ENCODE assay signal across 13 mouse cellular contexts in the genomic region with DNA sequence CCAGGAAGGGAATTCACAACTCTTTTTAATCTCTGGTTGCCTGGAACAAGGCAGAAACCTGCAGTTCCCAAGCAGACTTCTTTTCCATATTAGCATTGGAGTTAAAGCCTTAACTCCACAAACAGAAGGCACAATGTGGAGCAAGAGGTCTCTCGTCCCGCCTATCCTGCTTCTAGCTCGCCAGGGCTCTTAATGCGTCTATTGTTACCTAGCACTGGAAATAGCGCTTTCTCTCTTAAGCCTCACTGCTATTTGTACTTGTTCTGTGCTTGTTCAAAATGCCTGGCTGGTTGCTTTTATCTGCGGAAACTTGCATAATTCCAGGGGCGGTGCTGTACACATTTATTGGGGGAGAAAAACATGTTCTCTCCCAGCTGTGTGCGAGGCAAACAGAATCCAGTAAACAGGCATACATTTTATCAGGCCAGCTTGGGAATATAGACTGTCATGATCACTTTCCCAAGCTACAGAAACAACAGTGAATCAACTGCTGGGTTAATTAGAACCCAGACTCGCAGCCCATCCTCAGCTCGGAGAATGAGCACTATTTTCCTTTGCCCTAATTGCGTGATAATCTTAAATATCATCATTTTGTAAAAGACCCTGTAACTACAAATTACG. TPM values are rescaled to one million over a fixed set of nuclear protein-coding genes. Genes with fewer than 3 reads are reported as not detected.
DNase-seq lines count a peak whose midpoint lies in the region; ATAC-seq and TF ChIP-seq lines count a peak whose summit lies in the region.
"Had no signal": no experiment of that assay in that cellular context is flagged by ENCODE, and none has a peak within 500 bp of the region (broad histone marks: within the 10 kb centered on the region; RNA-seq: fewer than 3 reads in every experiment).

No protein-coding gene starts in this region.

- no peak for TF ChIP-seq CTCF in stomach, postnatal 0 days (IDR thresholded peaks at IDR 0.05; ENCODE audit: low read depth)
- TF ChIP-seq CTCF in hindbrain, postnatal 0 days (IDR thresholded peaks at IDR 0.05; ENCODE audit: low read depth): no peak

- H3K9ac ChIP-seq in stomach, embryonic 16.5 days (ENCODE audit: low read length): no peak overlapping the region
- H3K9ac ChIP-seq in stomach, postnatal 0 days (ENCODE audit: low read length): no peak overlapping the region
- H3K9ac ChIP-seq in hindbrain, postnatal 0 days (replicated peaks; ENCODE audit: low read length): no peak overlapping the region
- H3K9ac ChIP-seq: limb, embryonic 12.5 days had no signal

- H3K4me1 ChIP-seq in stomach, embryonic 16.5 days (ENCODE audit: control insufficient read depth, insufficient read depth, low read length): 0 out of 2 replicates have a peak, but pooled peaks cover 3% of the 10 kb centered on the region
- H3K4me1 ChIP-seq in stomach, postnatal 0 days (replicated peaks; ENCODE audit: control insufficient read depth, insufficient read depth): no peaks in the 10 kb centered on the region
- H3K4me1 ChIP-seq in hindbrain, postnatal 0 days (ENCODE audit: insufficient read depth, low read length): no peaks in the 10 kb centered on the region
- H3K4me1 ChIP-seq: limb, embryonic 12.5 days had no signal

- H3K9me3 ChIP-seq in stomach, embryonic 16.5 days (replicated peaks; ENCODE audit: control insufficient read depth, low read length): no peaks in the 10 kb centered on the region
- no peaks in the 10 kb centered on the region for H3K9me3 ChIP-seq in stomach, postnatal 0 days (ENCODE audit: control insufficient read depth, low read length)
- H3K9me3 ChIP-seq in hindbrain, postnatal 0 days (ENCODE audit: low read length): no peaks in the 10 kb centered on the region
- H3K9me3 ChIP-seq: G1E; limb, embryonic 12.5 days had no signal

- H3K36me3 ChIP-seq in stomach, embryonic 16.5 days (ENCODE audit: control insufficient read depth, insufficient read depth, low read length): no peaks in the 10 kb centered on the region
- H3K36me3 ChIP-seq in stomach, postnatal 0 days (ENCODE audit: control insufficient read depth, insufficient read depth, low read length): no peaks in the 10 kb centered on the region
- no peaks in the 10 kb centered on the region for H3K36me3 ChIP-seq in hindbrain, postnatal 0 days (ENCODE audit: insufficient read depth, low read length)
- H3K36me3 ChIP-seq: G1E; limb, embryonic 12.5 days had no signal

- no peak for TF ChIP-seq EP300 in stomach, postnatal 0 days (optimal IDR thresholded peaks at IDR 0.05)

- ATAC-seq in stomach, embryonic 16.5 days (ENCODE audit: insufficient read depth, low FRiP score): no peak
- ATAC-seq in stomach, postnatal 0 days (ENCODE audit: low FRiP score, low TSS enrichment): no peak
- no peak for ATAC-seq in hindbrain, postnatal 0 days

- H3K4me2 ChIP-seq in stomach, embryonic 16.5 days (ENCODE audit: low read depth, low read length): no peak overlapping the region
- no peak overlapping the region for H3K4me2 ChIP-seq in stomach, postnatal 0 days (replicated peaks; ENCODE audit: low read depth)
- peak overlapping the region; percentile 25; the same call in 1 of the 2 replicates for H3K4me2 ChIP-seq in hindbrain, postnatal 0 days (ENCODE audit: low read depth, low read length)
- H3K4me2 ChIP-seq: limb, embryonic 12.5 days had no signal

- H3K4me3 ChIP-seq in stomach, embryonic 16.5 days (replicated peaks; ENCODE audit: low read length): no peak overlapping the region
- no peak overlapping the region for H3K4me3 ChIP-seq in stomach, postnatal 0 days (ENCODE audit: low read depth, low read length)
- H3K4me3 ChIP-seq in hindbrain, postnatal 0 days (ENCODE audit: low read length): no peak overlapping the region
- H3K4me3 ChIP-seq: erythroblast, embryonic 14.5 days; limb, embryonic 12.5 days had no signal

- H3K27me3 ChIP-seq in stomach, embryonic 16.5 days (ENCODE audit: control insufficient read depth, insufficient read depth, low read length): no peaks in the 10 kb centered on the region
- no peaks in the 10 kb centered on the region for H3K27me3 ChIP-seq in stomach, postnatal 0 days (ENCODE audit: control insufficient read depth, insufficient read depth, low read length)
- no peaks in the 10 kb centered on the region for H3K27me3 ChIP-seq in hindbrain, postnatal 0 days (ENCODE audit: insufficient read depth, low read length)
- H3K27me3 ChIP-seq: limb, embryonic 12.5 days had no signal

- peak; percentile 80 for DNase-seq in heart, adult 11 months
- DNase-seq in heart, postnatal 10 days: no peak
- no peak for DNase-seq in stomach, postnatal 0 days (ENCODE audit: low spot score)
- DNase-seq in hindbrain, postnatal 0 days (ENCODE audit: low spot score): peak; percentile 21
- no peak for DNase-seq in cerebellum, postnatal 4 days (ENCODE audit: low spot score in 2 of 2)
- no peak for DNase-seq in urinary bladder, adult 2 months (ENCODE audit: low spot score)
- no peak for DNase-seq in gastrocnemius, postnatal 25 days
- DNase-seq: cerebellum, adult 18-20 months had no signal

- 52% methylated on average over 12 of the region's 12 CpGs for WGBS in stomach, embryonic 16.5 days
- WGBS in stomach, postnatal 0 days: 43% methylated on average over 12 of the region's 12 CpGs
- 41% methylated on average over 12 of the region's 12 CpGs for WGBS in hindbrain, postnatal 0 days

- peak overlapping the region; percentile 30; the same call in 1 of the 2 replicates for H3K27ac ChIP-seq in stomach, embryonic 16.5 days (ENCODE audit: low read length)
- no peak overlapping the region for H3K27ac ChIP-seq in stomach, postnatal 0 days (replicated peaks)
- no peak overlapping the region for H3K27ac ChIP-seq in hindbrain, postnatal 0 days
- H3K27ac ChIP-seq: limb, embryonic 12.5 days had no signal

- intact Hi-C loops in heart, postnatal 10 days (cut with DNase I): loop anchor here (5.0 kb wide), 2 partner anchors 188 to 442 kb away; no protein-coding TSS in a partner anchor

RNA-seq across cellular contexts. Expression of gene Klhl31, which starts 41.2 kb away (rescaled TPM):
- 100 to 1,000 TPM; 115 to 125 TPM for total RNA-seq in heart, postnatal 10 days (2021)
- 0.37 and 6.6 TPM in 2 replicates for polyA plus RNA-seq in stomach, embryonic 16.5 days (2015; fragmentation: Nextera tagmentation; extraction: Ambion mirVana)
- polyA plus RNA-seq in stomach, postnatal 0 days (2015; fragmentation: Nextera tagmentation; extraction: Ambion mirVana): 0.08 and 0.17 TPM in 2 replicates
- 0.05 and 0.36 TPM in 2 replicates for total RNA-seq in hindbrain, postnatal 0 days (2014; rRNA removed)
- 0.14 and 0.20 TPM in 2 replicates for polyA plus RNA-seq in hindbrain, postnatal 0 days (2015; fragmentation: Nextera tagmentation; extraction: Ambion mirVana)
- 0.03 TPM in 2 replicates for polyA plus RNA-seq in urinary bladder, adult 2 months (2012; rRNA removed)
- total RNA-seq in gastrocnemius, postnatal 25 days (2021): 100 to 1,000 TPM; 393 to 551 TPM
- total RNA-seq: megakaryocyte progenitor cell, adult 5-6 weeks had no signal
- polyA plus RNA-seq: erythroblast, embryonic 14.5 days; G1E had no signal

RNA-seq across cellular contexts. Expression of gene Lrrc1, which starts 50.4 kb away (rescaled TPM):
- total RNA-seq in heart, postnatal 10 days (2021): 10 to 100 TPM; 26.2 to 32.5 TPM
- 17.7 and 19.2 TPM in 2 replicates for polyA plus RNA-seq in stomach, embryonic 16.5 days (2015; fragmentation: Nextera tagmentation; extraction: Ambion mirVana)
- polyA plus RNA-seq in stomach, postnatal 0 days (2015; fragmentation: Nextera tagmentation; extraction: Ambion mirVana): 14.9 and 16.2 TPM in 2 replicates
- total RNA-seq in hindbrain, postnatal 0 days (2014; rRNA removed): 19.8 and 49.7 TPM in 2 replicates
- polyA plus RNA-seq in hindbrain, postnatal 0 days (2015; fragmentation: Nextera tagmentation; extraction: Ambion mirVana): 7.4 and 7.6 TPM in 2 replicates
- polyA plus RNA-seq in urinary bladder, adult 2 months (2012; rRNA removed): 31.3 and 33.2 TPM in 2 replicates
- under 1 TPM; 0.54 to 0.88 TPM for total RNA-seq in gastrocnemius, postnatal 25 days (2021)
- polyA plus RNA-seq: G1E had no signal

Comparison
In these comparisons a context has a peak if more than half of its experiments do, and no peak if none do; other contexts are left out.
1. DNase-seq: peak in heart, adult 11 months (single experiment) and hindbrain, postnatal 0 days (single experiment); none in heart, postnatal 10 days (0 of 2), stomach, postnatal 0 days (single experiment), cerebellum, postnatal 4 days (0 of 2), urinary bladder, adult 2 months (single experiment) and gastrocnemius, postnatal 25 days (single experiment).